Mouse (Mus musculus) intestine, embryonic 16.5 days (tissue): Measurements from ENCODE around the gene Pcdh8. TPM values are rescaled to one million over a fixed set of nuclear protein-coding genes. Genes with fewer than 3 reads are reported as not detected.

Source experiments
- ATAC-seq: fragments of 200-750 bp; cut with Nextera tagmentation; 2 replicates; pipeline ENCODE4 v1.8.0; 2017; ENCODE audit warnings: moderate TSS enrichment, moderate library complexity
- H3K27ac ChIP-seq: fragments of 300-500 bp; sonication (generic); 2 replicates; pipeline ENCODE4 v1.5.1; 2014; ENCODE audit warnings: mild to moderate bottlenecking, low read length
- H3K27me3 ChIP-seq: fragments of 300-500 bp; sonication (generic); replicated peaks from 2 replicates; pipeline ENCODE4 v1.6.1; 2014; ENCODE audit warnings: low read length, control low read depth, mixed read lengths; ENCODE audit not compliant: control insufficient read depth, insufficient read depth
- H3K36me3 ChIP-seq: fragments of 300-500 bp; sonication (generic); 2 replicates; pipeline ENCODE4 v1.6.1; 2014; ENCODE audit warnings: low read length, control low read depth; ENCODE audit not compliant: control insufficient read depth, insufficient read depth
- H3K4me1 ChIP-seq: fragments of 300-500 bp; sonication (generic); 2 replicates; pipeline ENCODE4 v1.6.1; 2014; ENCODE audit warnings: low read length, control low read depth, mixed read lengths; ENCODE audit not compliant: control insufficient read depth, insufficient read depth
- H3K4me2 ChIP-seq: fragments of 300-500 bp; sonication (generic); 2 replicates; pipeline ENCODE4 v1.6.1; 2014; ENCODE audit warnings: low read depth, low read length, control low read depth
- H3K4me3 ChIP-seq: fragments of 300-500 bp; sonication (generic); 2 replicates; pipeline ENCODE4 v1.5.1; 2014; ENCODE audit warnings: mild to moderate bottlenecking, low read length
- H3K9ac ChIP-seq: fragments of 300-500 bp; sonication (generic); 2 replicates; pipeline ENCODE4 v1.6.1; 2014; ENCODE audit warnings: low read depth, low read length
- H3K9me3 ChIP-seq: fragments of 300-500 bp; sonication (generic); 2 replicates; pipeline ENCODE4 v1.6.1; 2016; ENCODE audit warnings: low read length, control low read depth; ENCODE audit not compliant: control insufficient read depth
- WGBS: fragments of 180-500 bp; shearing (Covaris S2); extraction: QIAGEN DNeasy Blood & Tissue Kit; methylation state at CpG from one replicate; pipeline ENCODE4 v1.1.7; 2014; 5-methylcytosine and 5-hydroxymethylcytosine counted together
- polyA plus RNA-seq: library from polyadenylated mRNA; unstranded; fragments of >200 nt; fragmentation: Nextera tagmentation; extraction: Ambion mirVana; gene quantifications from 2 replicates; pipeline ENCODE4 v1.2.1, GENCODE M21; 2015

Pcdh8 gene
- 0.39 and 1.1 TPM in 2 replicates for polyA plus RNA-seq

- peak; percentile 97 for ATAC-seq
- Histone ChIP-seq H3K9ac (0 out of 2 replicates have a peak within 1 kb of the TSS, but pooled peaks have one; percentile 19), H3K4me2 (peak within 1 kb of the TSS; percentile 82), H3K4me3 (peak within 1 kb of the TSS; percentile 45), H3K27me3 (peaks cover 84% of the 10 kb centered on the region), H3K36me3 (no peaks in the 10 kb centered on the region), H3K27ac (no peak within 1 kb of the TSS), H3K9me3 (no peaks in the 10 kb centered on the region), H3K4me1 (peaks cover 38% of the 10 kb centered on the region)
- WGBS = under 1% methylated on average over 30 of the region's 30 CpGs
Measured at GRCm38 (mm10) chr14:79771094-79771535, at the start of gene Pcdh8. Pcdh8 (minus strand) TSS chr14:79771312.

GRCm38 (mm10) chr14:79814709-79815108 is 43.6 kb upstream of the Pcdh8 start:
- no peaks in the 10 kb centered on the region for H3K9me3 ChIP-seq
- no peak overlapping the region for H3K9ac ChIP-seq
- no peak for ATAC-seq
- no peaks in the 10 kb centered on the region for H3K4me1 ChIP-seq
- WGBS = 64% methylated on average over 8 of the region's 8 CpGs
- no peak overlapping the region for H3K4me2 ChIP-seq
- no peak overlapping the region for H3K27ac ChIP-seq
- H3K27me3 ChIP-seq = no peaks in the 10 kb centered on the region
- no peaks in the 10 kb centered on the region for H3K36me3 ChIP-seq
- no peak overlapping the region for H3K4me3 ChIP-seq

GRCm38 (mm10) chr14:79814084-79814483 is 43.0 kb upstream of the Pcdh8 start:
- H3K4me2 ChIP-seq = no peak overlapping the region
- no peaks in the 10 kb centered on the region for H3K9me3 ChIP-seq
- H3K9ac ChIP-seq = no peak overlapping the region
- no peaks in the 10 kb centered on the region for H3K36me3 ChIP-seq
- H3K27ac ChIP-seq = no peak overlapping the region
- 15% methylated on average over 1 of the region's 1 CpGs for WGBS
- H3K4me1 ChIP-seq = no peaks in the 10 kb centered on the region
- H3K4me3 ChIP-seq = no peak overlapping the region
- no peaks in the 10 kb centered on the region for H3K27me3 ChIP-seq
- no peak for ATAC-seq

GRCm38 (mm10) chr14:79793179-79793578 is 22.1 kb upstream of the Pcdh8 start:
- Histone ChIP-seq H3K27me3 (no peaks in the 10 kb centered on the region), H3K4me2 (no peak overlapping the region), H3K9me3 (no peaks in the 10 kb centered on the region), H3K36me3 (no peaks in the 10 kb centered on the region), H3K9ac (no peak overlapping the region), H3K4me1 (no peaks in the 10 kb centered on the region), H3K4me3 (no peak overlapping the region), H3K27ac (no peak overlapping the region)
- ATAC-seq = no peak
- WGBS = 76% methylated on average over 8 of the region's 8 CpGs

- Histone ChIP-seq H3K4me1 (no peaks in the 10 kb centered on the region), H3K4me3 (no peak overlapping the region), H3K9me3 (no peaks in the 10 kb centered on the region), H3K9ac (no peak overlapping the region), H3K27me3 (no peaks in the 10 kb centered on the region), H3K27ac (no peak overlapping the region), H3K36me3 (no peaks in the 10 kb centered on the region), H3K4me2 (no peak overlapping the region)
- WGBS = 24% methylated on average over 4 of the region's 4 CpGs
- no peak for ATAC-seq
Measured at GRCm38 (mm10) chr14:79789535-79789934, 18.4 kb upstream of the Pcdh8 start.

- Histone ChIP-seq H3K4me3 (no peak overlapping the region), H3K36me3 (no peaks in the 10 kb centered on the region), H3K9ac (no peak overlapping the region), H3K27me3 (no peaks in the 10 kb centered on the region), H3K4me1 (no peaks in the 10 kb centered on the region), H3K4me2 (no peak overlapping the region), H3K9me3 (no peaks in the 10 kb centered on the region), H3K27ac (no peak overlapping the region)
- 64% methylated on average over 2 of the region's 2 CpGs for WGBS
- ATAC-seq = no peak
Measured at GRCm38 (mm10) chr14:79788656-79789204, 17.6 kb upstream of the Pcdh8 start.

GRCm38 (mm10) chr14:79787918-79788317 is 16.8 kb upstream of the Pcdh8 start:
- no peak overlapping the region for H3K9ac ChIP-seq
- H3K27ac ChIP-seq = no peak overlapping the region
- 73% methylated on average over 6 of the region's 6 CpGs for WGBS
- H3K27me3 ChIP-seq = no peaks in the 10 kb centered on the region
- no peak overlapping the region for H3K4me2 ChIP-seq
- H3K36me3 ChIP-seq = no peaks in the 10 kb centered on the region
- ATAC-seq = no peak
- H3K4me1 ChIP-seq = no peaks in the 10 kb centered on the region
- H3K9me3 ChIP-seq = no peaks in the 10 kb centered on the region
- H3K4me3 ChIP-seq = no peak overlapping the region

- Histone ChIP-seq H3K36me3 (no peaks in the 10 kb centered on the region), H3K27me3 (no peaks in the 10 kb centered on the region), H3K9me3 (no peaks in the 10 kb centered on the region), H3K4me1 (no peaks in the 10 kb centered on the region), H3K9ac (no peak overlapping the region), H3K4me2 (no peak overlapping the region), H3K4me3 (no peak overlapping the region), H3K27ac (no peak overlapping the region)
- ATAC-seq = no peak
- WGBS = 31% methylated on average over 4 of the region's 4 CpGs
Measured at GRCm38 (mm10) chr14:79785400-79785799, 14.3 kb upstream of the Pcdh8 start.

GRCm38 (mm10) chr14:79780889-79781288 is 9.8 kb upstream of the Pcdh8 start:
- H3K9ac ChIP-seq = no peak overlapping the region
- H3K27me3 ChIP-seq = peaks cover under 1% of the 10 kb centered on the region
- H3K4me2 ChIP-seq = no peak overlapping the region
- WGBS = 60% methylated on average over 1 of the region's 1 CpGs
- H3K9me3 ChIP-seq = no peaks in the 10 kb centered on the region
- ATAC-seq = no peak
- no peak overlapping the region for H3K4me3 ChIP-seq
- no peak overlapping the region for H3K27ac ChIP-seq
- H3K36me3 ChIP-seq = no peaks in the 10 kb centered on the region
- H3K4me1 ChIP-seq = no peaks in the 10 kb centered on the region

- Histone ChIP-seq H3K9me3 (no peaks in the 10 kb centered on the region), H3K4me1 (no peaks in the 10 kb centered on the region), H3K4me3 (no peak overlapping the region), H3K27ac (no peak overlapping the region), H3K9ac (no peak overlapping the region), H3K36me3 (no peaks in the 10 kb centered on the region), H3K27me3 (peaks cover 6% of the 10 kb centered on the region), H3K4me2 (no peak overlapping the region)
- 29% methylated on average over 6 of the region's 6 CpGs for WGBS
- no peak for ATAC-seq
Measured at GRCm38 (mm10) chr14:79780332-79780731, 9.2 kb upstream of the Pcdh8 start.
